Mouse (Mus musculus): ENCODE data around the gene Rnf43. TPM values are rescaled to one million over a fixed set of nuclear protein-coding genes. Genes with fewer than 3 reads are reported as not detected.

The Rnf43 gene
- total and polyA plus RNA-seq, 3 experiments = 14.6 to 17.3 TPM; not detected in 1

DNA sequence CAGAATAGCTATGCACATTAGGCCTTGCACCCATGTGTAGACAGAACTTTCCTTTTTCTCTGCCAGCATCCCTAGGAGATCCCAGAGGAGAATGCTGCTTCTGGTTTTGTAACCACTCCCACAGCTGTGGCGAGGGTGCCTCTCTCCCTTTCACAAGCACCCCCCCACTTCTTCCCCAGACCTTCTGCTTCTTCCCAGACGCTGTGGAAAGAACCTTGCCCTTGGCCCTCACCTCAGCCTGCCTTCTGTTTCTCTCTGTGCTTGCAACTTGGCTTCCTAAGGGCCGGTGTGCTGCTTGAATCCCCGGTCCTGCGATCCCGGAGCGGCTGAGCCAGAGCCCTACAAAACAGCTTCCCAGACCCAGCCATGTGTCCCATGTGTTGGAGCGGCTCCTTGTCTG is 88.5 kb downstream of the Rnf43 start:
- H3K4me1 ChIP-seq (ENCODE audit: control insufficient read depth in 1 of 2, insufficient read depth in 2 of 2, low read length in 2 of 2) = peaks cover 5 to 50% of the 10 kb centered on the region in 2 experiments; a peak in 3 of 4 replicates
- H3K4me3 ChIP-seq (ENCODE audit: control insufficient read depth in 1 of 2, insufficient read depth in 1 of 2, low read depth in 2 of 2, low read length in 2 of 2) = peak overlapping the region; percentile 47 to 54
- H3K27ac ChIP-seq (ENCODE audit: control insufficient read depth, low read depth, low read length) = peak overlapping the region; percentile 100

DNA sequence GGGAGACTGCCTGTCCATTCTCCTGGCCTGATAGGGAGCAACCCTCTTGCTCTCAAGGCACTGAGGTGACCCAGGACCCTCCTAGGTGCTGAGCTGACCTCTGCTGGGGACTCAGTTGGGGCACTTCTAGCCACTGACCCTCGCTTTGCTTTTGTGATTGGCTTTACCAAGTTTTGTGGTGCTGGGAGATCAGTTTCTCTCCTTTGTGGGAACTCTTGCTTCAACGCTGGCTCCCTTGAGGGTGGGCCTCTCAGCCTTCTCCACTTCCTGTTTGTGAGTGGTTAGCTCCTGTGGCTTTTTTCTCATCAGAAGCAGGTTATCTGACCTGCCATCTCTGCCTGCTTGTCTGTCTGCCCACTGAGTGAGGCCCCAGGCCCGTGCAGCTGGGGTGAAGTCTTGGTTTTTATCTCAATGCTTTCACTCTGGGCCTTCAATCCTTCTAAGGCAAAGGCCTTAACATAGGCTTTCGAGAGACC is 89.0 kb downstream of the Rnf43 start:
- H3K27me3 ChIP-seq (ENCODE audit: control insufficient read depth in 1 of 2, insufficient read depth in 2 of 2, low read length in 2 of 2) = no peaks in the 10 kb centered on the region
- H3K9me3 ChIP-seq (replicated peaks; ENCODE audit: insufficient read depth, low read length) = no peaks in the 10 kb centered on the region
- peak; percentile 98 for DNase-seq (ENCODE audit: low read depth, low spot score)
- H3K9ac ChIP-seq (ENCODE audit: control insufficient read depth, low read depth, low read length, poor library complexity, severe bottlenecking) = peak overlapping the region; percentile 82
- peaks cover 67% of the 10 kb centered on the region for H3K79me2 ChIP-seq (ENCODE audit: control insufficient read depth, insufficient read depth, low read length, poor library complexity)
- peaks cover 5 to 50% of the 10 kb centered on the region in 2 experiments; a peak in 3 of 4 replicates for H3K4me1 ChIP-seq (ENCODE audit: control insufficient read depth in 1 of 2, insufficient read depth in 2 of 2, low read length in 2 of 2)
- peak overlapping the region; percentile 47 to 54 for H3K4me3 ChIP-seq (ENCODE audit: control insufficient read depth in 1 of 2, insufficient read depth in 1 of 2, low read depth in 2 of 2, low read length in 2 of 2)
- TF ChIP-seq TAL1 (IDR thresholded peaks at IDR 0.05; ENCODE audit: low read length) (peak; percentile 82), POLR2A (IDR thresholded peaks at IDR 0.05; ENCODE audit: control insufficient read depth in 1 of 2, insufficient read depth in 1 of 2, low read depth in 1 of 2, low read length in 2 of 2, poor library complexity in 1 of 2) (peak; percentile 11 to 87; a peak in 3 of 4 replicates), RAD21 (IDR thresholded peaks at IDR 0.05; ENCODE audit: low read depth, low read length) (no peak), TBP (IDR thresholded peaks at IDR 0.05; ENCODE audit: low read depth, low read length) (peak; percentile 96), ZC3H11A (IDR thresholded peaks at IDR 0.05; ENCODE audit: low read depth, low read length) (no peak)
- H3K36me3 ChIP-seq (ENCODE audit: control insufficient read depth in 1 of 2, insufficient read depth in 2 of 2, low read length in 2 of 2) = peaks cover 0 to 36% of the 10 kb centered on the region in 2 experiments; a peak in 2 of 4 replicates
- peak overlapping the region; percentile 100 for H3K27ac ChIP-seq (ENCODE audit: control insufficient read depth, low read depth, low read length)

More for the DNA sequence above, 88.5 kb downstream of the Rnf43 start:
- Histone ChIP-seq H3K9me3 (replicated peaks; ENCODE audit: insufficient read depth, low read length) (no peaks in the 10 kb centered on the region), H3K27me3 (ENCODE audit: control insufficient read depth in 1 of 2, insufficient read depth in 2 of 2, low read length in 2 of 2) (no peaks in the 10 kb centered on the region), H3K79me2 (ENCODE audit: control insufficient read depth, insufficient read depth, low read length, poor library complexity) (peaks cover 62% of the 10 kb centered on the region), H3K9ac (ENCODE audit: control insufficient read depth, low read depth, low read length, poor library complexity, severe bottlenecking) (peak overlapping the region; percentile 82), H3K36me3 (ENCODE audit: control insufficient read depth in 1 of 2, insufficient read depth in 2 of 2, low read length in 2 of 2) (peaks cover 0 to 36% of the 10 kb centered on the region in 2 experiments; a peak in 2 of 4 replicates)
- peak; percentile 86 for DNase-seq (ENCODE audit: low read depth, low spot score)
- no peak for TF ChIP-seq USF1 (IDR thresholded peaks at IDR 0.05; ENCODE audit: low read depth, low read length)
- TF ChIP-seq POLR2A (IDR thresholded peaks at IDR 0.05; ENCODE audit: control insufficient read depth in 1 of 2, insufficient read depth in 1 of 2, low read depth in 1 of 2, low read length in 2 of 2, poor library complexity in 1 of 2) = peak; percentile 36 to 56; a peak in 1 of 4 replicates
- 0 out of 2 replicates have a peak, but pooled peaks have one; percentile 22 for TF ChIP-seq UBTF (IDR thresholded peaks at IDR 0.05; ENCODE audit: borderline replicate concordance, insufficient read depth, low read depth, low read length)
- TF ChIP-seq GABPA (IDR thresholded peaks at IDR 0.05; ENCODE audit: low read depth, low read length) = no peak

DNA sequence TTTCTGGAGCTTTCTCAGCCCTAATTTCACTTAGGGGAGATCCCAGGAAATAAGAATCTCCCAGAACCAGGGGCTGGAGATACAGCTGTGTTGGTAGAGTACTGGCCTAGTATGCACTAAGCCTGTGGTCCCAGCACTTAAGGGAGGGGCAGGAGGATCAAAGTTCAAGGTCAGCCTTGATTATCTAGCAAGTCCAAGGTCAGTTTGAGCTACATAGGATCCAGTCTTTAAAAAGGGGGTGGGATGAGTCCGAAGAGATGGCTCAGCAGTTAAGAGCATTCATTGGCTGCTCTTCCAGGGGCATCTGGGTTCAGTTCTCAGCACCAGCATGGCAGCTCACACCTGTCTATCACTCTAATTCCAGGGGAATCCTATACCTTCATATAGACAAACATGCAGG is 89.8 kb downstream of the Rnf43 start:
- Histone ChIP-seq H3K4me3 (ENCODE audit: control insufficient read depth in 1 of 2, insufficient read depth in 1 of 2, low read depth in 2 of 2, low read length in 2 of 2) (peak overlapping the region; percentile 9 to 39), H3K9ac (ENCODE audit: control insufficient read depth, low read depth, low read length, poor library complexity, severe bottlenecking) (peak overlapping the region; percentile 82), H3K27ac (ENCODE audit: control insufficient read depth, low read depth, low read length) (peak overlapping the region; percentile 100), H3K9me3 (replicated peaks; ENCODE audit: insufficient read depth, low read length) (no peaks in the 10 kb centered on the region), H3K27me3 (ENCODE audit: control insufficient read depth in 1 of 2, insufficient read depth in 2 of 2, low read length in 2 of 2) (no peaks in the 10 kb centered on the region), H3K4me1 (ENCODE audit: control insufficient read depth in 1 of 2, insufficient read depth in 2 of 2, low read length in 2 of 2) (peaks cover 5 to 50% of the 10 kb centered on the region in 2 experiments; a peak in 3 of 4 replicates), H3K36me3 (ENCODE audit: control insufficient read depth in 1 of 2, insufficient read depth in 2 of 2, low read length in 2 of 2) (peaks cover 2 to 36% of the 10 kb centered on the region in 2 experiments; a peak in 3 of 4 replicates), H3K79me2 (ENCODE audit: control insufficient read depth, insufficient read depth, low read length, poor library complexity) (peaks cover 75% of the 10 kb centered on the region)
- TF ChIP-seq GABPA (IDR thresholded peaks at IDR 0.05; ENCODE audit: low read depth, low read length) (no peak), USF2 (IDR thresholded peaks at IDR 0.05; ENCODE audit: borderline replicate concordance in 1 of 2, insufficient read depth in 1 of 2, low read depth in 1 of 2, low read length in 2 of 2) (no peak), MAFK (IDR thresholded peaks at IDR 0.05; ENCODE audit: borderline replicate concordance, low read depth, low read length) (no peak), CHD1 (IDR thresholded peaks at IDR 0.05; ENCODE audit: low read depth, low read length) (no peak), GATA1 (IDR thresholded peaks at IDR 0.05; ENCODE audit: low read depth, low read length) (no peak), TBP (IDR thresholded peaks at IDR 0.05; ENCODE audit: low read depth, low read length) (no peak), TAL1 (IDR thresholded peaks at IDR 0.05; ENCODE audit: low read length) (no peak)
- no peak for DNase-seq (ENCODE audit: low read depth, low spot score)
